Mouse (Mus musculus) lung, adult 10 weeks (tissue): Measurements from ENCODE around the gene Olfr167. TPM values are rescaled to one million over a fixed set of nuclear protein-coding genes. Genes with fewer than 3 reads are reported as not detected.

Experiments
- polyA plus RNA-seq: library from polyadenylated mRNA; stranded (reverse); fragments of 350-450 nt; fragmentation: Illumina TruSeq; extraction: RNeasy Lipid Tissue Mini Kit (QIAGEN cat#74804); gene quantifications from one replicate; pipeline ENCODE4 v1.2.3, GENCODE M21; 2014; ENCODE audit warnings: low read depth, low replicate concordance; ENCODE audit not compliant: insufficient read depth

The Olfr167 gene
- polyA plus RNA-seq = not detected

DNA sequence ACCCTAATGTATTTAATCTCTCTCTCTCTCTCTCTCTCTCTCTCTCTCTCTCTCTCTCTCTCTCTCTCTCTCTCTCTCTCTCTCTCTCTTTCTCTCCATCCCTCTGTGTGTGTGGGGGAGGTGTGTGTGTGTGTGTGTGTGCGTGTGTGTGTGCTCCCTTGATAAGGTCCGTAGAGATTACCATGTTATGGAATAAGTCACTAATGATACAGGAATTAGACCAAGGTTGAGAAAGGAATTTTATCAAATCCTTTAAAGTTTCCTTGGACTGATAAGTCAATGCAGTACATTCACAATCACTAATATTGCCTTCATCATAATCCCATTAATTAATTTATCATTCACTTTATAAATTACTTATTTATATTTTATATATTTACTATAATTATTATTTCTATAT lies at the start of gene Olfr167:
Gene Olfr167, minus strand, starts transcription at position 101 of the 400 bp plus-strand sequence.

GRCm38 (mm10) chr16:19571709-19572108 lies 49.6 kb upstream of the Olfr167 start, which contains the start of gene Olfr169:
Olfr169 (minus strand) TSS chr16:19571809.

GRCm38 (mm10) chr16:19535455-19535854 lies 13.4 kb upstream of the Olfr167 start, which contains the start of gene Olfr168:
Olfr168 (minus strand) TSS chr16:19535555.

DNA sequence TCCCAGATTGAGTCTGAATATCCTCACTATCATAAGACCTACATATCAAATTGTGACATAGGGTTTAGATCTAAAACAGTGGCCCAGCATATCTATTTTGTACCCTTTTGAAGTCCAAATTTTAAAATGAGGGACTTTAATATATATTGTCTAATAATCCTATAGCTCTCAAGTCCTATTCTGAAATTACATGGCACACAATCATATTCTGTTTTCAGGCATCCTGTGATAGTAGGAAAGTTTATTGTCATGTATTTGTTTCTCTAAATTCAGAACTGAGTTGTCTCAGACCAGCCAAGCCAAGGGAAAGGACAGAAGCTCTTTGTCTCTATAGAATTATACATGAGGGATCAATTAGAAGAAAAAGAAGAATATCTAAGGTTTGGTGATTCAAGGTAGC lies 38.7 kb downstream of the Olfr167 start, which contains the start of gene Olfr166:
Gene Olfr166, plus strand, starts transcription at position 301 of the 400 bp plus-strand sequence.

Other genes with a start within 250 kb of the Olfr167 start
- not detected for gene Olfr164, start 208.2 kb downstream of the Olfr167 start, polyA plus RNA-seq
- gene Olfr165, start 99.1 kb downstream of the Olfr167 start, polyA plus RNA-seq = not detected
- not detected for gene Olfr166, start 38.6 kb downstream of the Olfr167 start, polyA plus RNA-seq
- not detected for gene Olfr168, start 13.3 kb upstream of the Olfr167 start, polyA plus RNA-seq
- not detected for gene Olfr169, start 49.5 kb upstream of the Olfr167 start, polyA plus RNA-seq
- gene Olfr170, start 89.6 kb upstream of the Olfr167 start, polyA plus RNA-seq = not detected
- gene Olfr171, start 107.7 kb upstream of the Olfr167 start, polyA plus RNA-seq = not detected
- 205 TPM for gene Lamp3, start 184.1 kb upstream of the Olfr167 start, polyA plus RNA-seq
- gene B3gnt5, start 237.9 kb upstream of the Olfr167 start, polyA plus RNA-seq = 3.4 TPM